Mouse (Mus musculus) MEL (cell line): ENCODE measurements around the gene Gls2. TPM values are rescaled to one million over a fixed set of nuclear protein-coding genes. Genes with fewer than 3 reads are reported as not detected.

Experiments
- DNase-seq: peaks from one replicate; pipeline ENCODE4 v3.0.0; 2011; ENCODE audit warnings: low read depth, low spot score
- H3K27ac ChIP-seq: 2 replicates; pipeline ENCODE4 v1.5.1; 2012; ENCODE audit warnings: low read depth, mild to moderate bottlenecking, control low read depth, low read length, moderate library complexity; ENCODE audit not compliant: control insufficient read depth
- H3K27me3 ChIP-seq, 2 experiments: fragments of 150-350 bp in 1 of 2; sonication (generic) in 1 of 2; 2 replicates each; pipeline ENCODE4 v1.6.1; 2012; ENCODE audit warnings: low read length in 2 of 2, mild to moderate bottlenecking in 2 of 2, improper control_type of control experiment in 1 of 2, moderate library complexity in 1 of 2; ENCODE audit not compliant: insufficient read depth in 2 of 2, control insufficient read depth in 1 of 2
- H3K36me3 ChIP-seq, 2 experiments: 2 replicates each; pipeline ENCODE4 v1.6.1; 2012 to 2014; ENCODE audit warnings: low read length in 2 of 2, improper control_type of control experiment in 1 of 2, inconsistent platforms in 1 of 2, mild to moderate bottlenecking in 1 of 2; ENCODE audit not compliant: insufficient read depth in 2 of 2, control insufficient read depth in 1 of 2
- H3K4me1 ChIP-seq, 2 experiments: fragments of 150-350 bp in 1 of 2; sonication (generic) in 1 of 2; 2 replicates each; pipeline ENCODE4 v1.6.1; 2012; ENCODE audit warnings: low read length in 2 of 2, improper control_type of control experiment in 1 of 2, mild to moderate bottlenecking in 1 of 2; ENCODE audit not compliant: insufficient read depth in 2 of 2, control insufficient read depth in 1 of 2
- H3K4me3 ChIP-seq, 2 experiments: fragments of 150-350 bp in 1 of 2; sonication (generic) in 1 of 2; 2 replicates each; pipeline ENCODE4 v1.5.1; 2012; ENCODE audit warnings: low read depth in 2 of 2, low read length in 2 of 2, mild to moderate bottlenecking in 2 of 2, moderate library complexity in 2 of 2, control low read depth in 1 of 2, improper control_type of control experiment in 1 of 2; ENCODE audit not compliant: control insufficient read depth in 1 of 2, insufficient read depth in 1 of 2
- H3K79me2 ChIP-seq: 2 replicates; pipeline ENCODE4 v1.6.1; 2012; ENCODE audit warnings: mild to moderate bottlenecking, low read length, moderate library complexity; ENCODE audit not compliant: control insufficient read depth, poor library complexity, insufficient read depth
- H3K9ac ChIP-seq: 2 replicates; pipeline ENCODE4 v1.6.1; 2012; ENCODE audit warnings: low read depth, mild to moderate bottlenecking, control low read depth, low read length, moderate library complexity; ENCODE audit not compliant: control insufficient read depth, poor library complexity, severe bottlenecking
- H3K9me3 ChIP-seq: fragments of 150-350 bp; sonication (generic); replicated peaks from 2 replicates; pipeline ENCODE4 v1.6.1; 2012; ENCODE audit warnings: mild to moderate bottlenecking, low read length, improper control_type of control experiment, moderate library complexity; ENCODE audit not compliant: insufficient read depth
- CHD1 ChIP-seq: IDR thresholded peaks from 2 replicates; pipeline ENCODE4 v1.6.1; 2012; ENCODE audit warnings: low read depth, mild to moderate bottlenecking, inconsistent platforms, low read length, improper control_type of control experiment
- CHD2 ChIP-seq: IDR thresholded peaks from 2 replicates; pipeline ENCODE4 v1.6.1; 2011; ENCODE audit warnings: low read length, improper control_type of control experiment
- CTCF ChIP-seq, 3 experiments: IDR thresholded peaks in 2 of 3; conservative IDR thresholded peaks in 1 of 3; 2 replicates each; pipeline ENCODE4 v1.5.1; 2011 to 2012; ENCODE audit warnings: low read length in 3 of 3, low read depth in 2 of 3, mild to moderate bottlenecking in 2 of 3, improper control_type of control experiment in 1 of 3, inconsistent platforms in 1 of 3, mixed read lengths in 1 of 3, moderate library complexity in 1 of 3; ENCODE audit not compliant: control insufficient read depth in 1 of 3, insufficient read depth in 1 of 3, poor library complexity in 1 of 3, severe bottlenecking in 1 of 3
- E2F4 ChIP-seq: IDR thresholded peaks from 2 replicates; pipeline ENCODE4 v1.6.1; 2011; ENCODE audit warnings: low read depth, low read length, improper control_type of control experiment, borderline replicate concordance
- EP300 ChIP-seq, 2 experiments: IDR thresholded peaks; 2 replicates each; pipeline ENCODE4 v1.6.1; 2011; ENCODE audit warnings: improper control_type of control experiment in 2 of 2, low read length in 2 of 2, low read depth in 1 of 2, mild to moderate bottlenecking in 1 of 2
- ETS1 ChIP-seq: IDR thresholded peaks from 2 replicates; pipeline ENCODE4 v1.6.1; 2012; ENCODE audit warnings: low read depth, mild to moderate bottlenecking, inconsistent platforms, low read length, improper control_type of control experiment, moderate library complexity
- GABPA ChIP-seq: IDR thresholded peaks from 2 replicates; pipeline ENCODE4 v1.6.1; 2012; ENCODE audit warnings: low read depth, mild to moderate bottlenecking, inconsistent platforms, low read length, improper control_type of control experiment, moderate library complexity
- HCFC1 ChIP-seq: IDR thresholded peaks from 2 replicates; pipeline ENCODE4 v1.6.1; 2012; ENCODE audit warnings: low read depth, mild to moderate bottlenecking, inconsistent platforms, low read length, improper control_type of control experiment, moderate library complexity
- JUND ChIP-seq: IDR thresholded peaks from 2 replicates; pipeline ENCODE4 v1.6.1; 2011; ENCODE audit warnings: low read depth, mild to moderate bottlenecking, improper control_type of control experiment, low read length
- KAT2A ChIP-seq: conservative IDR thresholded peaks from 2 replicates; pipeline ENCODE4 v1.6.1; 2012; ENCODE audit warnings: low read depth, low read length, improper control_type of control experiment, inconsistent platforms
- MAX ChIP-seq: IDR thresholded peaks from 2 replicates; pipeline ENCODE4 v1.6.1; 2011; ENCODE audit warnings: low read length, improper control_type of control experiment
- MAZ ChIP-seq: IDR thresholded peaks from 2 replicates; pipeline ENCODE4 v1.6.1; 2012; ENCODE audit warnings: low read depth, mild to moderate bottlenecking, inconsistent platforms, low read length, improper control_type of control experiment
- MEF2A ChIP-seq: IDR thresholded peaks from 2 replicates; pipeline ENCODE4 v1.6.1; 2014; ENCODE audit warnings: low read depth, mild to moderate bottlenecking, inconsistent platforms, low read length, improper control_type of control experiment; ENCODE audit not compliant: poor library complexity, insufficient replicate concordance, severe bottlenecking; ENCODE audit errors: extremely low read depth
- MXI1 ChIP-seq: IDR thresholded peaks from 2 replicates; pipeline ENCODE4 v1.6.1; 2011; ENCODE audit warnings: mild to moderate bottlenecking, low read depth, low read length, improper control_type of control experiment
- MYB ChIP-seq: IDR thresholded peaks from 2 replicates; pipeline ENCODE4 v1.6.1; 2011; ENCODE audit warnings: mild to moderate bottlenecking, low read depth, low read length, improper control_type of control experiment
- NELFE ChIP-seq: IDR thresholded peaks from 2 replicates; pipeline ENCODE4 v1.6.1; 2011; ENCODE audit warnings: low read depth, low read length, improper control_type of control experiment
- NRF1 ChIP-seq: IDR thresholded peaks from 2 replicates; pipeline ENCODE4 v1.6.1; 2014; ENCODE audit warnings: low read depth, mild to moderate bottlenecking, inconsistent platforms, low read length, improper control_type of control experiment, moderate library complexity; ENCODE audit not compliant: poor library complexity, insufficient read depth, severe bottlenecking
- RAD21 ChIP-seq: IDR thresholded peaks from 2 replicates; pipeline ENCODE4 v1.6.1; 2011; ENCODE audit warnings: mild to moderate bottlenecking, low read depth, low read length, improper control_type of control experiment
- RCOR1 ChIP-seq: IDR thresholded peaks from 2 replicates; pipeline ENCODE4 v1.6.1; 2012; ENCODE audit warnings: low read depth, mild to moderate bottlenecking, inconsistent platforms, low read length, improper control_type of control experiment
- SIN3A ChIP-seq: IDR thresholded peaks from 2 replicates; pipeline ENCODE4 v1.6.1; 2012; ENCODE audit warnings: low read length, improper control_type of control experiment, inconsistent platforms
- SMC3 ChIP-seq: IDR thresholded peaks from 2 replicates; pipeline ENCODE4 v1.6.1; 2011; ENCODE audit warnings: low read depth, low read length, improper control_type of control experiment
- TAL1 ChIP-seq: IDR thresholded peaks from 2 replicates; pipeline ENCODE4 v1.6.1; 2012; ENCODE audit warnings: mild to moderate bottlenecking, inconsistent platforms, low read length, moderate library complexity, mixed read lengths
- TBP ChIP-seq: IDR thresholded peaks from 2 replicates; pipeline ENCODE4 v1.8.0; 2011; ENCODE audit warnings: low read depth, low read length, improper control_type of control experiment
- USF1 ChIP-seq: IDR thresholded peaks from 2 replicates; pipeline ENCODE4 v1.6.1; 2014; ENCODE audit warnings: low read depth, mild to moderate bottlenecking, inconsistent platforms, low read length, improper control_type of control experiment, moderate library complexity
- USF2 ChIP-seq, 2 experiments: IDR thresholded peaks; 2 replicates each; pipeline ENCODE4 v1.6.1; 2011 to 2012; ENCODE audit warnings: improper control_type of control experiment in 2 of 2, low read length in 2 of 2, borderline replicate concordance in 1 of 2, inconsistent platforms in 1 of 2, low read depth in 1 of 2, mild to moderate bottlenecking in 1 of 2; ENCODE audit not compliant: insufficient read depth in 1 of 2
- ZC3H11A ChIP-seq: IDR thresholded peaks from 2 replicates; pipeline ENCODE4 v1.6.1; 2012; ENCODE audit warnings: low read depth, mild to moderate bottlenecking, inconsistent platforms, low read length, improper control_type of control experiment
- ZKSCAN1 ChIP-seq: IDR thresholded peaks from 2 replicates; pipeline ENCODE4 v1.6.1; 2012; ENCODE audit warnings: low read depth, mild to moderate bottlenecking, inconsistent platforms, low read length, improper control_type of control experiment, moderate library complexity
- ZMIZ1 ChIP-seq: IDR thresholded peaks from 2 replicates; pipeline ENCODE4 v1.6.1; 2012; ENCODE audit warnings: low read depth, mild to moderate bottlenecking, inconsistent platforms, low read length, improper control_type of control experiment, moderate library complexity
- polyA plus RNA-seq, 2 experiments: library from polyadenylated mRNA; stranded (reverse) in 1 of 2; unstranded in 1 of 2; fragments of >175 nt in 1 of 2; fragments of >200 nt in 1 of 2; gene quantifications; 2 replicates each; pipeline versions ENCODE4 v1.2.1 to v1.2.4; 2012; ENCODE audit warnings: low replicate concordance in 2 of 2, low read depth in 1 of 2; ENCODE audit not compliant: insufficient read length in 2 of 2, insufficient read depth in 1 of 2, missing spikeins in 1 of 2
- total RNA-seq: library from RNA; depleted of rRNA; stranded (reverse); fragments of 300-350 nt; gene quantifications from 2 replicates; pipeline ENCODE4 v1.2.3, GENCODE M21; 2012

Gene Gls2
- total and polyA plus RNA-seq, 3 experiments = 11.8 to 17.8 TPM; not detected in 1

DNA sequence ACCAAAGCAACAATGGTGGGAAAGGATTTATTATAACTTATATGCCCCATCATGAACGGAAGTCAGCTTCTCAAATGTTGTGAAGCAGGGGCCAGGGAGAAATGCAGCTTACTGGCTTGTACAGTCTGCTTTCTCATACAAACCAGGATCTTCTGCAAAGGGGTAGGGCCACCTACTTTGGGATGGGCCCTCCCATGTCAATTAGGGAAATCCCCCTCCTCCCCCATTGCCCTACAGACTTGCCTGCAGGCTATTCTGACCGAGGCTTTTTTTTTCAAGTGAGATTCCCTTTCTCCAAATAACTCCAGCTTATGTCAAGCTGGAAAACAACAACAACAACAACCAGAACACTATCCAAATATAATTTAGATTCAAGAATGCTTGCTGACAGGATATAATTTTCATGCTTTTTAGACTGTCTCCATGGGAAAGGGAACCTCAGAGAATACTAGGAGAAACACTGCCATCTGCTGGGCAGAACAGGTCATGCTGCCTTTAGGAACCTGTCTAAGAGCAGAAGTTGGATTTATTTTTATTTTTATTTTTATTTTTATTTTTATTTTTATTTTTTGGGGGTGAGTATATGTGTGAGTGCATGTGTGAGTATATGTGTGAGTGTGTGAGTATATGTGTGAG lies 5.9 kb upstream of the Gls2 start:
- TF ChIP-seq E2F4 (no peak), RAD21 (peak; percentile 92), SIN3A (peak; percentile 70; the same call in 1 of the 2 replicates), MAX (0 out of 2 replicates have a peak, but pooled peaks have one; percentile 4), CTCF (IDR thresholded peaks at IDR 0.05 in 2 of 3, conservative IDR thresholded peaks at IDR 0.05 in 1 of 3; ENCODE audit: control insufficient read depth in 1 of 3, insufficient read depth in 1 of 3, low read depth in 2 of 3, low read length in 3 of 3, poor library complexity in 1 of 3, severe bottlenecking in 1 of 3) (peak; percentile 68 to 85 (median 69)), JUND (no peak), SMC3 (peak; percentile 75), ZC3H11A (peak; percentile 77)
- H3K9me3 ChIP-seq = no peaks in the 10 kb centered on the region
- 0 out of 2 replicates have a peak overlapping the region, but pooled peaks have one; percentile 28 for H3K9ac ChIP-seq
- no peaks in the 10 kb centered on the region for H3K27me3 ChIP-seq
- H3K27ac ChIP-seq = no peak overlapping the region
- peak; percentile 89 for DNase-seq
- no peak overlapping the region for H3K4me3 ChIP-seq
- peaks cover 3 to 26% of the 10 kb centered on the region in 2 experiments for H3K4me1 ChIP-seq
- no peaks in the 10 kb centered on the region for H3K79me2 ChIP-seq
- peaks cover 0 to 23% of the 10 kb centered on the region in 2 experiments; a peak in 2 of 4 replicates for H3K36me3 ChIP-seq

DNA sequence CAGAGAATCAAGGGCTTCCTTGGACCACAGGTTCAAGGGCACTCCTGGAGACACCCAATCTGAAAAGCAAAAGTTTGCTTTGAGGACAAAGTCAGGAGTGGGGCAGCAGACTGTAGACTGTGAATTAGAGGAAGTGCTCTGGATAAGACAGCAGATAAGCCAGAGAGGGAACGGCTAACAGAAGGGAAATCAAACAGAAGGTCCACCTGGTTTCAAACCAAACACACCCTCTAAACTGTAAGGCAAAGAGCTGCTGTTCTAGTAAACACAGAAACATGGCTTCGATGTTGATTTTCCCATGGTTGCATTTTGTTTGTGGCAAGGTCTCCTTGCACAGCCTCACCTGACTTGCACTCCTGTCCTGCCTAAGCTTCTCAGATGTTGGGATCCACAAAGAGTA lies 2.8 kb upstream of the Gls2 start:
- Histone ChIP-seq H3K9me3 (no peaks in the 10 kb centered on the region), H3K79me2 (no peaks in the 10 kb centered on the region; the same call in 1 of the 2 replicates), H3K4me3 (0 out of 4 replicates have a peak overlapping the region, but pooled peaks of 1 of the 2 experiments have one; percentile 5), H3K36me3 (peaks cover 0 to 19% of the 10 kb centered on the region in 2 experiments; a peak in 2 of 4 replicates), H3K4me1 (peaks cover 3 to 29% of the 10 kb centered on the region in 2 experiments), H3K27me3 (no peaks in the 10 kb centered on the region), H3K27ac (peak overlapping the region; percentile 21; the same call in 1 of the 2 replicates), H3K9ac (no peak overlapping the region)
- DNase-seq = peak; percentile 78
- TF ChIP-seq MAX (no peak), SMC3 (no peak), MAZ (no peak), ZMIZ1 (no peak), GABPA (no peak), NELFE (no peak), CHD1 (no peak), USF1 (no peak), ETS1 (peak; percentile 68; the same call in 1 of the 2 replicates), CHD2 (no peak), CTCF (IDR thresholded peaks at IDR 0.05 in 2 of 3, conservative IDR thresholded peaks at IDR 0.05 in 1 of 3; ENCODE audit: control insufficient read depth in 1 of 3, insufficient read depth in 1 of 3, low read depth in 2 of 3, low read length in 3 of 3, poor library complexity in 1 of 3, severe bottlenecking in 1 of 3) (no peak; a peak in 1 of 6 replicates), TBP (peak; percentile 35; the same call in 1 of the 2 replicates), ZKSCAN1 (no peak), SIN3A (peak; percentile 73), NRF1 (no peak), MXI1 (peak; percentile 58), MYB (0 out of 2 replicates have a peak, but pooled peaks have one; percentile 56), ZC3H11A (no peak), KAT2A (no peak), MEF2A (no peak), HCFC1 (no peak), EP300 (IDR thresholded peaks at IDR 0.05; ENCODE audit: low read depth in 1 of 2, low read length in 2 of 2) (peak; percentile 75 to 84), E2F4 (no peak), USF2 (IDR thresholded peaks at IDR 0.05; ENCODE audit: borderline replicate concordance in 1 of 2, insufficient read depth in 1 of 2, low read depth in 1 of 2, low read length in 2 of 2) (no peak), TAL1 (no peak), RCOR1 (peak; percentile 92)
